Mouse (Mus musculus) splenic B cell, adult 2 months (primary cell): ENCODE data around the gene 1700019N19Rik.

Experiments used
- DNase-seq: peaks from one replicate; pipeline ENCODE4 v3.0.0-alpha.2; 2011; ENCODE audit warnings: low read depth, low spot score
- H3K27me3 ChIP-seq: 2 replicates; pipeline ENCODE4 v1.6.1; 2012; ENCODE audit warnings: mild to moderate bottlenecking, low read length, moderate library complexity, mixed read lengths; ENCODE audit not compliant: control insufficient read depth, poor library complexity, insufficient read depth, severe bottlenecking
- H3K36me3 ChIP-seq: 2 replicates; pipeline ENCODE4 v1.6.1; 2012; ENCODE audit warnings: mild to moderate bottlenecking, low read length, moderate library complexity, mixed read lengths; ENCODE audit not compliant: control insufficient read depth, poor library complexity, insufficient read depth, severe bottlenecking

1700019N19Rik gene

DNA sequence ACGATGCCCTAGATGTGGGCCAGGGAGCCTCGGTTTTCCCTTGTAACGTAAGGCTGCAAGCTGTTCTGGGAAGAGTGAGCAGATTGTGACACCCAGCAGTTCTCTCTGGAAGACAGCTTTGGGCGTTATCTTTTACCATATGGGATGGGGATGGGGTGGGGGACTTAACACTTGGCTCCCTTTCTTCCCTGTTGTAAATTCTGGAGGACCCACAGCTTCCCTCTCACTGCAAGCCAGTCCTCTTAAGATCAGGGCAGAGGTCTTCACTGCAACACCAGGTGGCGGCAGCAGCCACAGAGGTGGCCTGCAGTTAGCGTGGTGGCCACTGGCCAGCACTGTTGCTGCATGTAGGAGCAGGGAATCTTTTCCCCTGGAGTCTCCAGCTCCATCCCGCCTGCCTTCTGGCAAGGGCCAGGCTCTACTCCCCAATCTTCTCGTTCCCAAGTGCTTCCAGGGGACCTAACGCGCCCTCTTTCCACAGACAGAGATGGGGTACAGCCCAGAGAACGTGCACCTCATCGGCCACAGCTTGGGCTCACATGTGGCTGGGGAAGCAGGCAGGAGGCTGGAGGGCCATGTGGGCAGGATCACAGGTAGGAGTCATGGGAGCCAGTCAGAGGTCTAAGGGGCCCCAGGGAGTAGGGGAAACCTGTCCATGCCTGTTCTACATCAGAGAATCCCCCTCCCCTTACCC is 31.3 kb downstream of the 1700019N19Rik start:
- DNase-seq = peak; percentile 4
- no peaks in the 10 kb centered on the region for H3K27me3 ChIP-seq
- H3K36me3 ChIP-seq = no peaks in the 10 kb centered on the region

- Histone ChIP-seq H3K36me3 (no peaks in the 10 kb centered on the region), H3K27me3 (no peaks in the 10 kb centered on the region)
- DNase-seq = no peak
These were observed 31.9 kb downstream of the 1700019N19Rik start for GRCm38 (mm10) chr19:58762316-58762715.

DNA sequence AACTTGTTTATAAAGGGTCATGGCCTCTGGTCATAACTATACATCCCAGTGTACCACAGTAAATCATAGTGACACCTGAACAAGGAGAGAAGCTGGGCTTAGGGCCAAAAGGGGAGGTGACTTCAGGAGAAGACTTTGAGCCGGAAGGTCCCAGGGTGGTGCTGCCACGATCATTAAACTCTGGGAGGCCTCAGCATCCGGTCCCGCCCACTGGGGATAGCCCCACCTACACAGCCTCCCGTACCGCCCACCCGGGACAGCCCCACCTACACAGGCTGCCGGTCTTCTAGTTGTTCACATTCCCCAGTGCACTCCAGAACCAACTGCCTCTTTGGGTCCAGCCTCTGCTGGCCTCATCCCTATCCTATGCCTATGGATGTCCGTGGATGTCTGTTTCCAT is 34.8 kb downstream of the 1700019N19Rik start, which contains the start of gene Pnliprp2:
Pnliprp2 (plus strand) TSS at position 297 of the 400 bp plus-strand sequence.
- no peaks in the 10 kb centered on the region for H3K27me3 ChIP-seq
- DNase-seq = no peak
- no peaks in the 10 kb centered on the region for H3K36me3 ChIP-seq

DNA sequence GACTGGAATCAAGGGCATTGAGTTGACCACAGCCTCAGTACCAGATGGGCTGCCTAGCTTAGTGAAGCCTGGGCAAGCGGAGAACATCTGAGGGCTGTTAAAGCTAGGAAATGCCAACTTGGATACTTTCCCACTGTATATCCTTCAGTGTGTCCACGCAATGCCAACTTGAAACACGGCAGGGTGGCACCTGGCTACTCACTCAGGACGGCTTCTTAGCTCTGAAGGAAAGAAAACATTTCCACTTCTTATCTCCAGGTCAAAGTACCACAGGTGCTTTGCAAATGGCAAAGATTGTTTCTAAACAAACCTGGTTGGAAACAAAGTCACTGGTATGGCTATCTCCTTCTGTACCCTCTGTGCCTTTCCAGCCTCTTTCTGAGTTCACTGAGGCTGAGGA is 35.4 kb downstream of the 1700019N19Rik start:
- Histone ChIP-seq H3K36me3 (no peaks in the 10 kb centered on the region), H3K27me3 (no peaks in the 10 kb centered on the region)
- DNase-seq = no peak

- H3K27me3 ChIP-seq = no peaks in the 10 kb centered on the region
- DNase-seq = no peak
- no peaks in the 10 kb centered on the region for H3K36me3 ChIP-seq
These were observed 42.8 kb downstream of the 1700019N19Rik start for GRCm38 (mm10) chr19:58751504-58751903.

GRCm38 (mm10) chr19:58750822-58751221 is 43.4 kb downstream of the 1700019N19Rik start:
- DNase-seq = no peak
- no peaks in the 10 kb centered on the region for H3K36me3 ChIP-seq
- H3K27me3 ChIP-seq = no peaks in the 10 kb centered on the region

DNA sequence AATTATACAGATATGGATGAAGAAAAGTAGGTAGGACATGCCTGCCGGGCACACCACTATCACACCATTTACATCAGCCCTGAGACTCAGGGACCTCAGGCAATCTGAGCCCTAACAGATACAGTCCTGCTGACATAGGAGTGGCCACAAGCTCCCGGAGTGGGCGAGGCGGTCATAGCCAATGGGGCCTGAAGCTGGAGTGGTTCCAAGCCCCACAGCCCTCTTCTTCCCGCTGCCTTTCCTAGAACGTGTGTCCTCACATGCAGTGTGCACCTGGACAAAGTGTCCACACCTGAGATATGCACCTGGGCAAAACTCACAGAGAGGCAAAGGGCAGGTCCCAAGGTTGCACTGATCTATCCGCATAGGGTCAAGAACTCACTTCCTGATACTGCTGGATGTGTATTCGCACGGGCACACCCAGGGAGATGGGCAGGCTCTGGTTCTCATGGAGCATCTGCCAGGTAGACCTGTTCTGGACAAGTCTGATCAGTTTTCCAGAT is 46.7 kb downstream of the 1700019N19Rik start:
- Histone ChIP-seq H3K36me3 (no peaks in the 10 kb centered on the region), H3K27me3 (no peaks in the 10 kb centered on the region)
- DNase-seq = no peak

DNA sequence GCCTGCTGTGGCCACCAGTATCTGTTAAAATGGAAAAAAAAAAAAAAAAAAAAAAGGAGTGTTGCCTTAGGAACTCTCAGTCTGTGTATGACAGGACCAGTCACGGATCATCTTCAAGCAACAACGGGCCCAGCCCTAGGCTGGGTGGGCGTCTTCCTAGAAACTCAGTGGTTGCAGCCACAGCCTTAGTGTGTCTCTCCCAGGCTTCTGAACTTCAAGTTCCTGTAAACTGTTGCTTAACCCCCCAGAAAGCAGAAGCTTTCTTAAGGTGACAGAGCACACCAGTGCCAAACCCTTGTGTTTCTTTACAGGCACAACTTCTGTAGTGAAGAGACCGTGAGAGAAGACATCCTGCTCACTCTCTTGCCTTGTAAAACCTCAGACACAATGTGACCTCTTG is 50.5 kb downstream of the 1700019N19Rik start:
- no peaks in the 10 kb centered on the region for H3K36me3 ChIP-seq
- no peaks in the 10 kb centered on the region for H3K27me3 ChIP-seq
- no peak for DNase-seq

- no peaks in the 10 kb centered on the region for H3K36me3 ChIP-seq
- no peak for DNase-seq
- H3K27me3 ChIP-seq = no peaks in the 10 kb centered on the region
These were observed 51.5 kb downstream of the 1700019N19Rik start for GRCm38 (mm10) chr19:58742711-58743110.

- DNase-seq = no peak
- no peaks in the 10 kb centered on the region for H3K27me3 ChIP-seq
These were observed 53.2 kb downstream of the 1700019N19Rik start for GRCm38 (mm10) chr19:58741036-58741435.

GRCm38 (mm10) chr19:58738111-58738510 is 56.1 kb downstream of the 1700019N19Rik start:
- Histone ChIP-seq H3K27me3 (no peaks in the 10 kb centered on the region), H3K36me3 (no peaks in the 10 kb centered on the region)
- DNase-seq = no peak

More at GRCm38 (mm10) chr19:58741036-58741435, 53.2 kb downstream of the 1700019N19Rik start:
- no peaks in the 10 kb centered on the region for H3K36me3 ChIP-seq
